Mouse (Mus musculus) spleen, adult 18-20 months (tissue): ENCODE measurements around the gene Qtrt2.

Experiments
- DNase-seq, 2 experiments: peaks; one replicate each; pipeline ENCODE4 v3.0.0; 2022; ENCODE audit warnings: mixed read lengths in 2 of 2

Qtrt2 gene

GRCm38 (mm10) chr16:43922630-43923029 lies 4.0 kb downstream of the Qtrt2 start:
- DNase-seq, result no peak

- no peak for DNase-seq
Observed at GRCm38 (mm10) chr16:43922024-43922423, 4.6 kb downstream of the Qtrt2 start.

GRCm38 (mm10) chr16:43918867-43919266 lies 7.7 kb downstream of the Qtrt2 start:
- no peak for DNase-seq

GRCm38 (mm10) chr16:43908881-43909280 lies 17.7 kb downstream of the Qtrt2 start:
- DNase-seq, result no peak

GRCm38 (mm10) chr16:43900571-43900970 lies 26.0 kb downstream of the Qtrt2 start:
- no peak for DNase-seq

- DNase-seq, result no peak
Observed at GRCm38 (mm10) chr16:43900138-43900537, 26.5 kb downstream of the Qtrt2 start.

- DNase-seq, result no peak
Observed at GRCm38 (mm10) chr16:43894501-43894900, 32.1 kb downstream of the Qtrt2 start.

- DNase-seq, result no peak
Observed at GRCm38 (mm10) chr16:43890747-43891336, 35.8 kb downstream of the Qtrt2 start.

- no peak for DNase-seq
Observed at GRCm38 (mm10) chr16:43890005-43890336, 36.6 kb downstream of the Qtrt2 start.

GRCm38 (mm10) chr16:43889208-43890004 lies 37.2 kb downstream of the Qtrt2 start, which contains the start of gene Ccdc191:
Gene Ccdc191, plus strand, starts transcription at chr16:43889800.
- peak; percentile 96 for DNase-seq

- no peak for DNase-seq
Observed at GRCm38 (mm10) chr16:43882329-43882728, 44.3 kb downstream of the Qtrt2 start.

- no peak for DNase-seq
Observed at GRCm38 (mm10) chr16:43881636-43882035, 45.0 kb downstream of the Qtrt2 start.

- no peak for DNase-seq
Observed at GRCm38 (mm10) chr16:43879769-43880168, 46.8 kb downstream of the Qtrt2 start.

- no peak for DNase-seq
Observed at GRCm38 (mm10) chr16:43871419-43871818, 55.2 kb downstream of the Qtrt2 start.

GRCm38 (mm10) chr16:43869805-43870204 lies 56.8 kb downstream of the Qtrt2 start:
- no peak for DNase-seq

GRCm38 (mm10) chr16:43860624-43861023 lies 66.0 kb downstream of the Qtrt2 start:
- no peak for DNase-seq

- no peak for DNase-seq
Observed at GRCm38 (mm10) chr16:43858941-43859476, 67.6 kb downstream of the Qtrt2 start.

- no peak for DNase-seq
Observed at GRCm38 (mm10) chr16:43849839-43850238, 76.8 kb downstream of the Qtrt2 start.

- DNase-seq, result no peak
Observed at GRCm38 (mm10) chr16:43841236-43841635, 85.4 kb downstream of the Qtrt2 start.

GRCm38 (mm10) chr16:43831957-43832356 lies 94.7 kb downstream of the Qtrt2 start:
- no peak for DNase-seq

- DNase-seq, result no peak
Observed at GRCm38 (mm10) chr16:43827492-43827891, 99.1 kb downstream of the Qtrt2 start.

- DNase-seq, result no peak
Observed at GRCm38 (mm10) chr16:43818404-43818803, 108.2 kb downstream of the Qtrt2 start.

GRCm38 (mm10) chr16:43816321-43816720 lies 110.3 kb downstream of the Qtrt2 start:
- DNase-seq, result no peak

GRCm38 (mm10) chr16:43814644-43815043 lies 112.0 kb downstream of the Qtrt2 start:
- DNase-seq, result no peak
